In the genomic region with DNA sequence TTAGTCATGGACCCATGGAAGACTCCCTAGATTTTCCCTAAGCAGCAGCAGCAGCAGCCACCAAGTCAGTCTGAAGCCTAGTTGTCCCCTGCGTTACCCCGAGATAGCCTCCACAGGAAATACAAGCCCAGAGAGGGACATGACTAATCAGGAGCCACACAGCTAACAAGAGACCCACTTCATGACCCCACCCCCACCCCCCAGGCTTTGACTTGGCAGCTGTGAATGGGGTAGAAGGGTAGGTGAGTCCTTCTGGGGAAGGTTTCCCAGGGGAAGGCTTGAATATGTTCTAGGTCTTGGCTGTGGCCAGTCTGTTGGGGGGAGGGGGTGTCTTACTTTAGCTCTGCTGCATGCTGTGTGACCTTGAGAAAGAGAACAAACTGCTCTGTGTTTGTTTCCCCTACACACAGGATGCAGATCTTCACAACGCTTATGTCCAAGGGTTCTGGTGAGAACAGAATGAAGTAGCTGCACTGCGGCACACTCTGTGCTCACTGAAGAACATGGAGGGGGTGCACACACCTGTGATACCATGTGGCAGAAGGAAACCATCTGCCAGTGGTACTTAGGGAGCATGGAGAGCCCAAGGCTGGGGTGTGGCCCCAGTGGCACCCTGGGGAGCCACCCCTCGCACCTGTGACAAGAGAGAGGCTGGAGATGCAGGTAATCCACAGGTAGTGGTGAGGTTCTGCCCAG, we compare ENCODE assay signal across 10 mouse cellular contexts.
DNase-seq lines count a peak whose midpoint lies in the region; ATAC-seq and TF ChIP-seq lines count a peak whose summit lies in the region.
"Had no signal": no experiment of that assay in that cellular context is flagged by ENCODE, and none has a peak within 500 bp of the region (broad histone marks: within the 10 kb centered on the region; RNA-seq: fewer than 3 reads in every experiment).

No protein-coding gene starts in this region.

- ATAC-seq in lung, embryonic 15.5 days (ENCODE audit: borderline replicate concordance, extremely low read depth, low FRiP score, low TSS enrichment), result no peak
- ATAC-seq in frontal cortex, adult (ENCODE audit: low TSS enrichment), result no peak

- intact Hi-C loops in heart, adult 2 months (cut with DNase I), result no loop called here
- intact Hi-C loops in heart, postnatal 10 days (cut with DNase I), result loop anchor here (5.0 kb wide), 1 partner anchor 172 kb away; no protein-coding TSS in a partner anchor

- no peaks in the 10 kb centered on the region for H3K9me3 ChIP-seq in lung, embryonic 15.5 days
- H3K9me3 ChIP-seq: limb, embryonic 15.5 days had no signal

- no peaks in the 10 kb centered on the region for H3K79me2 ChIP-seq in heart, adult 2 months (replicated peaks; ENCODE audit: control insufficient read depth, insufficient read depth, low read length)

- WGBS in heart, adult 2 months, result 56% methylated on average over 5 of the region's 5 CpGs
- WGBS in lung, embryonic 15.5 days, result 54% methylated on average over 5 of the region's 5 CpGs

- H3K4me1 ChIP-seq in heart, adult 2 months (ENCODE audit: control insufficient read depth, insufficient read depth, low read length), result peaks cover 18% of the 10 kb centered on the region
- H3K4me1 ChIP-seq in lung, embryonic 15.5 days, result peaks cover 49% of the 10 kb centered on the region
- H3K4me1 ChIP-seq in brown adipose tissue, adult 24 weeks (ENCODE audit: control insufficient read depth, insufficient read depth, insufficient read length, low read length), result peaks cover 24% of the 10 kb centered on the region

- no peaks in the 10 kb centered on the region for H3K27me3 ChIP-seq in heart, adult 2 months (ENCODE audit: control insufficient read depth, insufficient read depth, low read length)
- no peaks in the 10 kb centered on the region for H3K27me3 ChIP-seq in lung, embryonic 15.5 days

- no peak for TF ChIP-seq CTCF in heart, adult 2 months (IDR thresholded peaks at IDR 0.05)

- peaks cover 2% of the 10 kb centered on the region; the same call in 1 of the 2 replicates for H3K36me3 ChIP-seq in heart, adult 2 months (ENCODE audit: control insufficient read depth, insufficient read depth, low read length)
- H3K36me3 ChIP-seq in lung, embryonic 15.5 days, result no peaks in the 10 kb centered on the region
- H3K36me3 ChIP-seq: limb, embryonic 15.5 days had no signal

- no peak for DNase-seq in heart, adult 2 months
- DNase-seq in heart, postnatal 10 days, result no peak
- no peak for DNase-seq in lung, postnatal 10 days
- peak; percentile 43 to 57 for DNase-seq in thymus, postnatal 10 days (ENCODE audit: low spot score in 2 of 2)
- DNase-seq in embryo, embryonic 11 days, result no peak
- DNase-seq: gastrocnemius, postnatal 14 days had no signal

- no peak overlapping the region for H3K4me2 ChIP-seq in lung, embryonic 15.5 days

- H3K27ac ChIP-seq in heart, adult 2 months, result peak overlapping the region; percentile 34
- H3K27ac ChIP-seq in lung, embryonic 15.5 days, result peak overlapping the region; percentile 85
- H3K27ac ChIP-seq in brown adipose tissue, adult 24 weeks (replicated peaks; ENCODE audit: low read depth, low read length), result peak overlapping the region; percentile 92

- TF ChIP-seq POLR2A in heart, adult 2 months (IDR thresholded peaks at IDR 0.05; ENCODE audit: insufficient read depth, low read depth, low read length), result no peak

- H3K9ac ChIP-seq in heart, adult 2 months (ENCODE audit: low read depth, low read length), result no peak overlapping the region
- no peak overlapping the region for H3K9ac ChIP-seq in lung, embryonic 15.5 days
- H3K9ac ChIP-seq: limb, embryonic 15.5 days had no signal

- TF ChIP-seq EP300 in heart, adult 2 months (IDR thresholded peaks at IDR 0.05; ENCODE audit: insufficient read depth, low read depth, low read length), result no peak

- no peak overlapping the region for H3K4me3 ChIP-seq in heart, adult 2 months
- no peak overlapping the region for H3K4me3 ChIP-seq in lung, embryonic 15.5 days
- H3K4me3 ChIP-seq in brown adipose tissue, adult 24 weeks (ENCODE audit: insufficient read depth, low read depth, low read length), result no peak overlapping the region

Comparison
In these comparisons a context has a peak if more than half of its experiments do, and no peak if none do; other contexts are left out.
1. DNase-seq: peak in thymus, postnatal 10 days (2 of 2); none in heart, adult 2 months (0 of 2), heart, postnatal 10 days (0 of 2), lung, postnatal 10 days (single experiment) and embryo, embryonic 11 days (single experiment).
2. H3K27ac ChIP-seq: peak in every context shown above with its lines; median percentile 92 in brown adipose tissue, adult 24 weeks; 85 in lung, embryonic 15.5 days; 34 in heart, adult 2 months.